Mouse (Mus musculus) MEL-GATA-1-ER (cell line): ENCODE results near the gene Actl7a.

Experiments
- DNase-seq: peaks from one replicate; pipeline ENCODE4 v3.0.0-alpha.2; 2012; ENCODE audit warnings: low read depth; ENCODE audit errors: extremely low read depth

Actl7a gene

DNA sequence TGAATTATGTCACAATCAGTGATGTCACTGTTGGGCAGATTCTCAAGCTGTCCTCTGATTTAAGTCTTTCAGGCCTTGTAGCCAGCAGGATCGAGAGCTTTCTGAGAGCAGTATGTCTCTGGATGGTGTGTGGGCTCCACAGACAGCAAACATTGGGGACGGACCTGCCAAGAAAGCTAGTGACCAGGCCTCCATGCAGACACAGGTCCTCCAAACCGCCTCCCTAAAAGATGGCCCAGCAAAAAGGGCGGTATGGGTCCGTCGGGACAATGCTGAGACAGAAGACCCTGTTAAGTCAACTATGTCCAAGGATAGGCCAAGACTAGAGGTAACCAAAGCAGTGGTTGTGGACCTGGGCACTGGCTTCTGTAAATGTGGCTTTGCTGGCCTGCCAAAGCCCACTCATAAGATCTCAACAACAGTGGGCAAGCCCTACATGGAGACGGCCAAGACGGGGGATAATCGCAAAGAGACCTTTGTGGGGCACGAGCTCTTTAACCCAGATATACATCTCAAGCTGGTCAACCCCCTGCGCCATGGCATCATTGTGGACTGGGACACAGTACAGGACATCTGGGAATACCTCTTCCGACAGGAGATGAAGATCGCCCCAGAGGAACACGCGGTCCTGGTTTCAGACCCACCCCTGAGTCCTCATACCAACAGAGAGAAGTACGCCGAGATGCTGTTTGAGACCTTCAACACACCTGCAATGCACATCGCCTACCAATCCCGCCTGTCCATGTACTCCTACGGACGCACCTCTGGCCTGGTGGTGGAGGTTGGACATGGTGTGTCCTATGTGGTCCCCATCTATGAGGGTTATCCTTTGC is at the start of gene Actl7a:
Actl7a (plus strand) TSS at position 51 of the 833 bp plus-strand sequence.
- DNase-seq = no peak

DNA sequence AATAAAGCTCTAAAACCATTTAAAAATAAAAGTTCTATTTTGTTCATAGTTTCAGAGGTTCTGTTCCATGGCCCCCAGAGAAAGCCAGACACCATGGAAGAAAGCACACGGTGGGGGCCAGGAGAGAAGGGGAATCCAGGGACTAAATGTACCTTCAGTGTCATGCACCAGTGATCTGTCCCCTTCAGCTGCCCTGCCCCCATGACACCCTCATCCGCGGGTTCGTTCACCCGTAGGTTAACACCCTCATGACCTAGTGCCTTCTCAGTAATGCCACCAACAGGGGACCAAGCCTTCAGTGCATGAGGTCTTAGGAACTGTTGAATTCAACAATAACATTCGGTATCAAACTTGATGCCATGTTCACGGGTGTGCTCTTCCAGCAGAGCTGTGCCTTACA is 46.8 kb upstream of the Actl7a start:
- DNase-seq = no peak

DNA sequence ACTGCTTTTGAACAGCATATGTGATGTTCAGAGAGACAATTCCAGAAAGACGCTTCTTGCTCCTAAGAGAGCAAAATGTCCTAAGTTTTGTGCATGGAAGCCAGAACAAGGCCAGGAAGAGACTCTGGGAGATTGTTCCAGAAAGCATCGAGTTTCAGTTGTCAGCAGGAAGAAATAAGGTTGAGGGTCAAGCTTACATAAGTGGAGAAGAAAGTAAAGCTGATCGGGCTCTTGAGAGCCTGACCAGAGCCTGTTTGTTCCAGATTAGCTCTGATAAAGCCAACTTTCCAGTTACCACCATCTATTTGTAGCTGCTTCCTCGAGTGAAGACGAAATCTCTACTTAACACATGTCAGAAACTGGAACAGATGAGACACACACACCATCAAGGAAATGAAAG is 44.5 kb upstream of the Actl7a start:
- no peak for DNase-seq

DNA sequence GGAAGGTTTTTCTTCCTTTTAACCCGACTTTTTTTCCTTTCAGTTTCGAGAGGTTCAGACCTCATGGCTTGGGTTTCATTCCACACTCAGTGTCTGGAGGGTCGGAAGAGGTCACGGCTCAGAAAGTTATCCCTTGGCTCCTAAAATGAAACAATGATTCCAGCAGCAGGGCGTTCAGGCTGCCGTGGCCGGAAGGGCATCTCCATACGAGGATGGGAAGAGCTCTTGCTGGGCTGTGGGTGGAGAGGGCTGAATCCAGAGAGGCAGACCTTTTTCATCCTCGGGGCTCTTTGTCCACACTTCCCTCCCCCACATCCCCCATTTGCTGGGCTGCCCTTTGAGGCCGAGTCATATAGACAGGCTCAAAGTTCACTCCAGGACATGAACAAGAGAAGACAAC is 41.0 kb upstream of the Actl7a start:
- DNase-seq = no peak

DNA sequence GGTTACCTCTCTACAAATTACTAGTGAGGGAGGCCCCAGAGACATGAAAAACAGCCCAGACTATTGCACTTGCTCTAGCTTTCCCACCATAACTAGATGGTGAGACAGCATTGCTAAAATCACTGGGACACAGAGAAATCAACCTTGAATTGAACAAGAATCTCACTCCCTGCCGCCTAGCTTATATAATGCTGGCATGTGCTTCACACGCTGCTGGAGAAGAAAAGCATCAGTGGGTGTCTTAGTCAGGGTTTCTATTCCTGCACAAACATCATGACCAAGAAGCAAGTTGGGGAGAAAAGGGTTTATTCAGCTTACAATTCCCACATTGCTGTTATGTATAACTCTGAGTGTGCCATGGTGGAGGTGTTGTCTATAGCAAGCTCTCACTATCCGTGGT is 30.1 kb upstream of the Actl7a start:
- no peak for DNase-seq

DNA sequence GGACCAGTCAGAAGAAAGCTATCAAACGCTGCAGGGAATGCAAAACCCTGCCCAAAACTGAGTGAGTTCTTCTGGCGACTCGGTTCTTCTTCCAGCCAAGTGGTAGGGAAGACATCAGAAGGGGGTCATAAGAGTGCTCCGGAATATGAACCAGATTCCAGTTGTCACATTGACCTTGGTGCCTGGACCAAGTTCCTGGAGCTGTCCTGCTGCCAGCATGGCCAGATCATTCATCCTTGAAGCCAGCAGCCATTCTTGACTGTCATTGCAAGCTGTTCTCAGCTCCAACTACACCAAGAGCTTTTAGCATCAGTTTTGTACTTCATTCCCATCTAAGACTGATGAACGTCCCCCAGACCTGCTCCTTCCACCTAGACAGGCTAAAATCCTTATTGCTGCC is 26.4 kb upstream of the Actl7a start:
- no peak for DNase-seq

DNA sequence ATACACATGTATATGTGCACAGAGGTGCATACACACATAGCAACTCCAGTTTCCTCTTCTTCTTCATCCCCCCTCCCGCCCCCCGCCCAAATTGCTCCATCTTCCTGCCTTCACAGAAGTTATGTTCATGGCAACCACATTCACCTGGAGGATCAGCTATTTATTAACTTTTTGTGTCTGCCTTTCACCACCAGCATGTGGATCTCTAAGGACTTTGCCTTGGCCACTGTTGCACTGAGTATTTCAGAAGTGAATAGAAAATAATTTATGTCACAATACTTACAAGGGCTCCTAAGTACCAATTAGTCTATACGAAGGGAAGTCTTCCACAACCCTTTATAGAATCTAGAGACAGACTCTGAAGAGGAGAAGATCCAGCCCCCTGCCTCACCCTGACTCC is 25.3 kb upstream of the Actl7a start:
- DNase-seq = no peak

DNA sequence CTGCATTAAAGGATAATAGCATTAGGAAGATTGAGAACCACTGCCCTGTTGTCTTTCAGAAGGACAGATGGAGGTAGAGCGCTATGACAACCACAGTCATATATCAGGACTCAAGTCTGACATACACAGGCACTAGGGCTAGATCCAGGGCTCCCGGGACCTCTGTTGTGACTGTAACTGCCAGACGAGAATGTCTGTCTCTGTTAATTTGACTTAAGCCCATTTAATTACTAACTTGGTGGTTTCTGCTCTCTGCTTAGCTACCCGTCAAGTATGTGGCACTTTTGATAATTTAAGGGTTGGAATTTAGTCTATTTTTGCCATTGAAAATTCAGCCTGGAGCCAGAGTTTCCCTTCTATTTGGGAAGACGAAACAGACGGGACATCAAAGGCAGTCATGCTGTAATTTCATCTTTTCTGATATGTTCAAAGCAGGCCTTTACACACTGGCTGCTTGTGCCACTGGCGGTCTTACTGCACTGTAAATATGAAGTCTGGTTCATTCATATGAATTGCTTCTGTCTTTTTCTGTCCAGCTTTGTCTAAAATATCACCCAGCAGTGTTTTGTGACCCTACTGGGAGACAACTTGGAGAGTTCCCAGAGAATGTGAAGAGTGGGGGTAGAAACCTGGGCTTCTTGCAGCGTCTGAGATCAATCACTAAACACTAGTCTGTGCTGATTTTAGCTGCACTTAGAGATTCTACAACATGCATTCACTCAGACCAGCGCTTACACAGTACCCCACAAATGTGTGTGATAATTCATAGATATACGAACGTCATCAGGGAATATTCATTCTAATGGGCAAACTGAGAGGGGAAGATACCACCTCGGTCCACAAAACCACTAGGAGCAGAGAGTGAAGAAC is 24.4 kb upstream of the Actl7a start:
- no peak for DNase-seq

DNA sequence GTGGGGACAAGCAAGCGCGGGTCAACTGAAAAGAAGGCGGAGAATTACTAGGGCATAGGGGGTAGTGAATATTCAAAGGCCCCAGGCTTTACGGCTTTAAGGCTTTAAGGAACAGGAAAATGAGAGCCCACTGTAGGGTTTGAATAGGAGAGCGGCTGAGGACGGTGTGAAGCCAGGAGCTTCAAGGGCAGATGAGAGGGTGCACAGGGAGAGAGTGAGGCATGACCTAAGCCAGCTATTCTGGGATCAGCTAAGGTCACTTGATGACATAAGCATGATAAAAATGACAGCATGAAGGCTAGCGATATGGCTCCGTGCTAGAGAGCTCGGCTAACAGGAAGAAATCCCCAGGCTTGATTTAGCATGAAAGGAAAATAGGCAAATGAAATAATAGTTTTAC is 23.8 kb upstream of the Actl7a start:
- no peak for DNase-seq

DNA sequence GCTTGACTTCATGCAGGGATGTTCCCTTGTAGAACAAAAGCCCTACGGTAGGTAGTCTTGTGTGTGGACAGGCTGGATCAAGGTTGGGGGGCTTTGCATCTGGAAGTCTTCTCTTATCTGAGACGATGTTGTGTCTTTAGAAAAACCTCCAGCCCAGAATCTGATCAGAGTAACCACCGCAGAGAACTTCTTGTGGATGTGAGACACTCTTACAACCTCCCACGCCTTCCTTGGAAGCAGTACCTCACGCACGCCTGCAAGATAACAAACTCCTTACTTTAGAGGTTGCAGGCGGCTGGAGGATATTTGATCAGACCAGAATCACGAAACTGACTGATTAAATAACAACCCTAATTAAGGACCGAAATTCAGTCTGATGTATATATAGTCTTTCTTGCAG is 22.8 kb upstream of the Actl7a start:
- no peak for DNase-seq

DNA sequence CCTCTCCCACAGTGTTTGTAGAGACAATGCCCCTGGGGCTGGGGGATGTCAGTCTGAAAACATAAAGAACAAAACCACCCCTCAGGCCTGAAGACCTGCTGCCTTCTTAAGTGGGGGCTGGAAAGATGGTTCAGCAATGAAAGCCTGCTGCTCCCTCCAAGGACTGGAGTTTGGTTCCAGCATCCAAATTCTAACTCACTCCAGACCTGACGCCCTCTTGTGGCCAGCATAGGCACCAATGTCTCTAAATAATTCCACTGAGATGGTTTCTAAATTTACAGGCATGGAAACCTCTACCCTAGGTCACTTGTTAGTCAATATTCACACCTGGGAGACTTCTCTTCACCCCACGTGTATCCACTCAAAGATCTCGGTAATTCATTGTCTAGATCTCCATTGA is 21.7 kb upstream of the Actl7a start:
- DNase-seq = peak; percentile 7

DNA sequence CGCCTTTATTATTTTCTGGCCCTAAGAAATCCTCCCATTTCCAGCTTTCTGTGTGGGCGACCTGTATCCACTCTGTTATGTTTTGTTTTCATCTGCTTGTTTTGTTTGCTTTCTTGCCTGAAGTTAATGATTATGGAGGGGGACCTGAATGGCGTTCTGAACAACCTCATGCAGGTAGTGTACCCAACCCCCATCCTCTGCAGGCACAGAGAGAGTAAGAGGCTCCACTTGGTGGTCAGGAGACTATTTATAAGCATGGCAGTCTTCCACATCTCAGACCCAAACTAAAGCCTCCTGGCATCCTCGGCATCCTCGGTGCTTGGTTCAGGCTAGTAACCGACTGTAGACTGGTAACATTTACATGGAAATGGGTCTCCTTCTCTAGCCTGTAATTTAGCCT is 20.9 kb upstream of the Actl7a start:
- DNase-seq = no peak

DNA sequence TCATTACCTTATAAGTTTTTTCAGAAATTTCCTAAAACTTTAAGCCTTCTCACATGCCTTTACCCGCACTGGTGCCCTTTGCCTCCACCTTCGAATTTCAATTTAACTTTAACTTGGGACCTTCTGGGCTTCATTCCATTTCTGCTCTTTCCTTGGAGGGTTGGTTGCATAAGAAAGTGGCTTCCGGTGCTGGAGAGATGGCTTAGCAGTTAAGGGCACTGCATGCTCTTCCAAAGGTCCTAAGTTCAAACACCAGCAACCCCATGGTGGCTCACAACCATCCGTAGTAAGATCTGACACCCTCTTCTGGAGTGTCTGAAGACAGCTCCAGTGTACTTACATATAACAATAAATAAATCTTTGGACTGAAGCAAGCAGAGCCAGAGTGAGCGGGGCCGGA is 20.0 kb upstream of the Actl7a start:
- no peak for DNase-seq

DNA sequence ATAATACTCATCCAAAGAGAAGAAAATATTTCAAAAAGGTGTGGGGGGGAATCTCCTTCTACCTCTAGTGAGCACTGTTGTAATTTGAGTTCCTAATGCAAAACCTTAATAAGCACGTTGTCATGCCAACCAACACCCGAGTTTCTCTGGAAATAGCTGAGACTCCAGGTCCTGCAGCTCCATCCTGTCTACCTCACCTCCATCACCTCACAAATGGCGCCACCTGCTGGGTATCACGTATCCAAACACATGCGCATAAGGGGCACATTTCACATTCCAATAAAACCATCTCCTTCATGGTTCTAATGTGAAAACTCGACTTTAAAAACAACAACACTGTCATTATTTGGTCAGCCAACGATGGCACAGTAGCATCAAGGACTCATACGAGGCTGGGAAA is 17.4 kb upstream of the Actl7a start:
- DNase-seq = peak; percentile 25

DNA sequence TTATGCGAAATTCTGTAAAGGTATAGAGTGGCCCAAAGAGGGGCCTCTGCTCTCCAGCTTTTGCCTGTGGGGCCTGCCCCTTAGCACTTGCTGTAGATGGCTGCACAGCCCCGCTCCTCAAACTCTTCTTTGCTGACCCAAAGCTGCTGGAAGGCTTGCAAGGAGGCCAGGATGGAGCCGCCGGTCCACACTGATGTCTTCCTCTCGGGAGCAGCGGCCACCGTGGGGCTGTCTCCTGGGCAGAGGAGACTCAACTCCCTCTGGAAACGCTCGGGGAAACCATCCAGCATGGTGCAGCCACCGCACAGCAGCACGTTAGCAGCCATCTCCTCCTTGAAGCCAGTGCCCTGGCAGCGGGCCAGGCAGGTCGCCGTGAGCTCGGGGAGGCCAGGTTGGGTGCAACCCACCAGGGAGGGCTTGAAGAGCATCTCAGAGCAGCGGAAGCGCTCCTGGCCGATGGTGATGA is 3.2 kb upstream of the Actl7a start, which contains the start of gene Gm26657:
Gm26657 (plus strand) TSS at position 51 of the 466 bp plus-strand sequence.
- no peak for DNase-seq

DNA sequence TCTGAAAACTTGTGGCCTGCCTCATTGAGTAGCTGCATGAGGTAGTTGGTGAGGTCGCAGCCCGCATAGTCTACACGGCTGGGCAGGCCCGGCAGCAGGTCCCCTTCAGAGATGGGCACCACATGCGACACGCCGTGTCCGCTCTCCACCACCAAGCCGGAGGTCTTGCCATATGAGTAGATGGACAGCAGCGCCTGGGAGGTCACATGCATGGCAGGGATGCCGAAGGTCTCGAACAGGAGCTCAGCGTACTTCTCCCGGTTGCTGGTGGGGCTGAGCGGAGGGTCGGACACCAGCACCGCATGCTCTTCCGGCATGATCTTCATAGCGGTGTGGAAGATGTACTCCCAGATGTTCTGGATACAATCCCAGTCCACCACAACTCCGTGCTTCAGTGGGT is 2.6 kb upstream of the Actl7a start:
- DNase-seq = no peak

DNA sequence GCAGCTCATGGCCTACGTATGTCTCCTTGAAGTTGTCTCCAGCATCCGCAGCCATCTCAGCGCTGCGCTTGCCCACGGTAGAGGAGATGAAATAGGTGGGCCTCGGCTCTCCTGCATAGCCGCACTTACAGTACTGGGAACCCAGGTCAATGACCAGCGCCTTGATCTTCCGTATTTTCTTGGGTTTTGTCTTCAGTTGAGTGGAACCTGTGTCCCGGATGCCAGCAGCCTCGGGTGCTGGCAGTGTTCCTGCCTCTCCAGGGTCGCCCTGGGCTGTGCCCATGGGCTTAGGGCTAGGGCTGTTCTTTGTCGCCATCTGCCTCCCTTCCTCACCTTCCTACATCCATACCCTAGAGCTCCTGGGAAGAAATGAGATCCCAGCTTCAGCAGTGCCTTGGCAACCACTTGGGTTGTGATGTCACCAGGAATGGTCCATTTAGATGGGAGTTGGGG is 2.1 kb upstream of the Actl7a start, which contains the start of gene Actl7b:
Actl7b (minus strand) TSS at position 403 of the 453 bp plus-strand sequence.
- DNase-seq = no peak

DNA sequence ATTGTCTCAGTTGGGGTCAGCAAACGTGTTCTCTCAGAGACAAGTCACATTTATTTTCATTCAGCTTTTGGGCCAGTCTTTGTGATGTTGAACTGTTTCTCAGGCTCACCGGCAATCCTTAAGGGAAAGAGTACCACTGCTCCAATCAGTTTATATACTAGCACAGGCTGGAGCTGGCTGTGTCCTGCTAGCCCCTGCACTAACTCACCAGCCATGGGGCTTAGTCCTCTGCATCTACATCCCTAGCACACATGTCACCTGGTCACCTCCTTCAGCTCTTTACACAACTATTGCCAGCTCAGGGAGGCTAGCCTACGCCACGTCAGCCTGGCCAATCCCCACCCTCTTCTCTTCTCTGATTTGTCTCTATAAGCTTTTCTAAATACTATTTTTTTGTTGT is 515 bp upstream of the Actl7a start:
- DNase-seq = no peak

DNA sequence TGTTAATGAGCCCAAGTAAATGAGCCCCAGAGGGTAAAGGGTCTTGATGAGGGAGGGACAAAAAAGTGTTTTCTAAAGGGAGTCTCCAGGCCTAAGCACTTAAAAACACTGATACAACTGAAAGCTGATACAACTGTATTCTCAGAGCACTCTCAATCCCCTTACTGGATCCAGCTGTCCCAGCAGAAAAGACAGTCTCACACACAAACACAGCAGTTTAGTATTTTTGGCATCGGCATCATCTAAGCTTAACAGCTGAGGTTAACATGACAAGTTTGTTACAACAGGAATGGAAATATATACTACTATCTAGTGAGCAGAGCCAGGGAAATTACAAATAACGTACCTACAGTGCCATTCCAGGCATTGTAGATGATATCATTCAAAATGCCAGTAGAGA is 3.1 kb downstream of the Actl7a start:
- no peak for DNase-seq

DNA sequence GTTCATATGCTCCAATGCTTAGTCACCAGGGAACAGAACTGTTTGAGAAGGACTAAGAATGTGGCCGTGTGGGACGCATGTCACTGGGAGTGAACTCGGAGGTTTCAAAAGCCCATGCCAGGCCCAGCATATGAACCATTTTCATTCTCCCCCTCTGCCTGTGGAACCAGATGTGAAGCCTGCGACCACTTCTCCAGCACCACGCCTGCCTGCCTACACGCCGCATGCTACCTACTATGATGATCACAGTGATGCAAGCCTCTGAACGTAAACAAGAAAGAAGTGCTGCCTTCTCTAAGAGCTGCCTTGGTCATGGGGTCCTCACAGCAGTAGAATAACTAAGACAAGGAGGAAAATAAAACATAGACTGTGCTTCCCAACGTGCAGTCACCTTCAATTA is 4.2 kb downstream of the Actl7a start:
- DNase-seq = no peak

DNA sequence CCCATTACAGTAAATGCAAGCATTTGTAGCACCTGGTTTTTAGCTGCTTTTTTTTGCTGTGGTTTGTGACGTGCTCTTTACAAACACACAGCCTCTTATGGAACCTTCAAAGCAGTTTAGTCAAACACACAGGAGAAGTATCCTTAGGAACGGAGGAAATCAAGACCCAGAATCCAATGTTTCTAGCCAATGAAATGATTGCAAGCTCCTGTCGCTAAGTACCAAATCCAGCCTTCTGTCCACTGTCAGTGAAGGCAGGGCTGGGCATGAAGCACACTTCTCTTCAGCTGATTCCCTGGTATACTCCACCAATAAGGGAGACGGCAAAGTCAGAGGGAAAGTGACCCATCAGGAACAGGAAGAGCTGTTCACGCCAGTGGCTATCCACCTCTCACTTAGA is 12.8 kb downstream of the Actl7a start:
- DNase-seq = no peak

DNA sequence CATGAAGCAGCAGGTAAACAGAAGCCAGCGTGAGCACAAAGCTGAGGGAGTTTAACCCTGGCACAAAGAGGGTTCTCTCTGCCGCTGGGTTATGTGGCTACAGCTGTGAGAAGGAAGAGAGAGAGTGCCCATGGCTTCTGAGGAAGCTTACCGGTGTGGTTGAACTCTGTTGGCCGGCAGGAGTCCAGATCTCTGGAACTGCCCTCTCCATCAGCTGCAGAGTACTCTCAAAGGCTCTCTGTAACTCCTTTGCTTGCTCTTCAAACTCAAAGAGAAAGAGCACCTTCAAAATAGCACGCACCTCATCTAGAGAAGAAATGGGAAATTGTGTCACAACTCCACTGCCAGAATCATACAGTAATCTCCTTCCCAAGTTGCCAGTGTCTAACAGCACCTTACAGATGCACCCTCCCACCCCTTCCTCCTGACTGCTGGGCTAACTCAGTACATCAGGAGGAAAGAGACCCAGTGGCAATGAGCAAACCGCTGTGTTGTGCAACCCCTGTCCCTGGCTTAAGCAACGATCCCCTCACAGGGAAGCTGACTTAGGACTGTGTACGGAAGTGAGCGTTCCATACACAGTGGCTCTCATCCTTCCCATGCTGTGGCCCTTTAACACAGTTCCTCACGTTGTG is 13.9 kb downstream of the Actl7a start:
- no peak for DNase-seq
